Mouse (Mus musculus): Measurements from ENCODE around the gene Hoxa5. TPM values are rescaled to one million over a fixed set of nuclear protein-coding genes. Genes with fewer than 3 reads are reported as not detected.

Hoxa5 gene
- polyA plus RNA-seq, 1 experiment from 2014 or later: not detected

DNA sequence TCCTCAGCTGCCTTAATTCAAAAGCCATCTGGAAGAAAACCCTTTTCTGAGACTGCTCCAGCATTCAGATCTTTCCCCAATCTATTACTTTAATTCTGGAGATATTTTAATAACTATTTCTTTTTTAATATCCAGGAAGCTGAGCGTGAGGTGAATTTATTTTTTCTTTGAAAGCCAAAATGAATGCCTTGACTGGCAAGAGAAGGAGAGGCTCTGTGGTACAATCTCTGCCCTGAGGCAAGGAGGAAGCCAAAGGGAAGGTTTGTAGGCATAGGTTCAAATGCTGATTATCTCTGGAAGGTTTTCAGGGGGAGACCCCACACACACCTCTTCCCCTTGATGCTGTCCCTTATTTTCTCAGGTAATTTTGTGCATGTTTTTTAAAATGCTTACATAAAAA lies 37.2 kb downstream of the Hoxa5 start:
- H3K4me2 ChIP-seq (ENCODE audit: low read length): no peak overlapping the region
- ATAC-seq: no peak

DNA sequence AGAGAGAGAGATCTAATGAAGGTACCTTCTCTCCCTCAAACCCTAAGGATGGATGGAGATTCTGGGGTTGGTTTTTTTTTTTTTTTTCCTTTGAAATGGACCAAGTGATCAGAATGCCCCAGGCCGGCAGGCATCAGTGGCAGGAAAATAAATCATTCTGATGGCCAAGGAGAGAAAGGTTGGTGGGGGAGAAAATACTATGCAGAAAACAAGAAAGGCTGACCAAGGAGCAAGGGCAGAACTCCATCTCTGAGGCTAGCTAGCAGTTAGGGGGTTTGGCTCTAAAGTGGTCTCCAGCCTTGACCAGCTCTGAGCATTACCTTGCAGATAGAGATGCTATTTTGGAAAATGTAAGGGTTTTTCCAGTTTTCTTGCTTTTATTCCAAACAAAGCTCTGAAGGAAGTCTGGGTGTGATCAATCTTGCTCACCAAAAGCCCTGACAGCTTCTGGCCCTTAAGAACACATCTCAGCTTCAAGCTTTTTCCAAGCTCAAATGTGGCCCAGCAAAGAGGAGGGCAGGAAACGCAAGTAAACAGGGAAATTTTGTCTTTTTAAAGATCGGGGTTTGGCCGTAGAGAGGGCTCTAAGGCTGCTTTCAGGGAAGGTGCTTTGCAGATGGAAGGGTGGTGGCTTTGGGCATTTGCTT lies 37.8 kb downstream of the Hoxa5 start:
- Histone ChIP-seq H3K4me3 (ENCODE audit: low read depth, low read length) (no peak overlapping the region), H3K27ac (ENCODE audit: low read depth, low read length) (no peak overlapping the region), H3K27me3 (replicated peaks; ENCODE audit: control insufficient read depth, insufficient read depth, low read length) (peaks cover 95% of the 10 kb centered on the region), H3K4me1 (ENCODE audit: control insufficient read depth, insufficient read depth, low read length) (no peaks in the 10 kb centered on the region), H3K9ac (ENCODE audit: low read length) (no peak overlapping the region), H3K4me2 (ENCODE audit: low read length) (no peak overlapping the region), H3K36me3 (ENCODE audit: control insufficient read depth, insufficient read depth, low read length) (no peaks in the 10 kb centered on the region), H3K9me3 (replicated peaks; ENCODE audit: control insufficient read depth, low read length) (no peaks in the 10 kb centered on the region)
- DNase-seq (ENCODE audit: low spot score): no peak
- no peak for ATAC-seq
- 3% methylated on average over 4 of the region's 4 CpGs for WGBS

More for the DNA sequence above, 37.2 kb downstream of the Hoxa5 start:
- Histone ChIP-seq H3K9me3 (replicated peaks; ENCODE audit: control insufficient read depth, low read length) (no peaks in the 10 kb centered on the region), H3K27ac (ENCODE audit: low read depth, low read length) (no peak overlapping the region), H3K9ac (ENCODE audit: low read length) (no peak overlapping the region), H3K36me3 (ENCODE audit: control insufficient read depth, insufficient read depth, low read length) (no peaks in the 10 kb centered on the region), H3K4me3 (ENCODE audit: low read depth, low read length) (no peak overlapping the region), H3K4me1 (ENCODE audit: control insufficient read depth, insufficient read depth, low read length) (no peaks in the 10 kb centered on the region), H3K27me3 (replicated peaks; ENCODE audit: control insufficient read depth, insufficient read depth, low read length) (peaks cover 95% of the 10 kb centered on the region)
- WGBS: 3% methylated on average over 1 of the region's 1 CpGs
- DNase-seq (ENCODE audit: low spot score): no peak

DNA sequence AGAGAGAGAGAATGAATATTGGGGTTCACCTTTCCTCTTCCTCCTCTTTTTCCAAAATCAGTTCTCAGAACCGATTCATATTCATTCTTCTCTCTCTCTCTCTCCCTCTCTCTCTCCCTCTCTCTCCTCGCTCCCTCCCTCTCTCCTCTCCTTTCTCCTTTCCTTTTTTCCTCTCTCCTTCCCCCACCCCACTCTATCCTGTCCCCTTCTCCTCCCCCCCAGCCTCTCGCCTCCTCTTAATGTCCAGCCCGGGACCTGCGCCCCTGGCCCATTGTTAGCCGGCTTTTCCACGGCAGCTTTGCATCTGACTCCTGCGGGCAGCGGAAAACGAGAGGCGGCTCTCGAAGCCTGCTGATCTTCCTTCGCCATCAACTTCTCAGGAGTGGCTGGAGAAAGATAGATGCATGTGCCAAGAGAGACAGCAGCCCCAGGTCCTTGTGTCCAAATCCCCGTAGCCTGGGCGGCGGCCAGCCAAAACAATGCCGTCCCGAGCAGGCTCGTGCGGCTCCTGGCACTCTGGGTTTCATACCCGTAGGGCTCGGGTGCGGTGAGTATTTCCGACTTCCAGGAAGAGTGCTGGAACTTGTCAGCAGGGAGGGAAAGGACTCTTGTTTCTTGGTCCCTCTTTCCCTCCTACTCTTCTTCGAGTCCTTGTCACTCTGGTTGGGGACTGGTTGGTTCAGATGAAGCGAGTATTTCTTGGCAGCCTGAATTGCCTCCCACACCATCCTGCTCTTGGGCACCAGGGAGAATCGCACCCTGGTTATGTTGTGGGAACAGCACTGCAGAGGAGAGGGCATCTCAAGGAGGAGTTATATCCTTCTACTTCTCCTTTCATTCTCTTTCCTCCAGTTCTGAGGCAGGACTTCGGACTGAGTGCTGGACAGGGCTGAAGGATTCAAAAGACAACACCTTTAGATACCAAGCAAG lies 38.7 kb downstream of the Hoxa5 start:
- H3K4me2 ChIP-seq (ENCODE audit: low read length): no peak overlapping the region
- H3K9ac ChIP-seq (ENCODE audit: low read length): no peak overlapping the region
- no peaks in the 10 kb centered on the region for H3K9me3 ChIP-seq (replicated peaks; ENCODE audit: control insufficient read depth, low read length)
- DNase-seq (ENCODE audit: low spot score): no peak
- ATAC-seq: no peak
- no peak overlapping the region for H3K27ac ChIP-seq (ENCODE audit: low read depth, low read length)
- no peaks in the 10 kb centered on the region for H3K4me1 ChIP-seq (ENCODE audit: control insufficient read depth, insufficient read depth, low read length)
- peaks cover 92% of the 10 kb centered on the region for H3K27me3 ChIP-seq (replicated peaks; ENCODE audit: control insufficient read depth, insufficient read depth, low read length)
- under 1% methylated on average over 28 of the region's 28 CpGs for WGBS
- no peak overlapping the region for H3K4me3 ChIP-seq (ENCODE audit: low read depth, low read length)
- H3K36me3 ChIP-seq (ENCODE audit: control insufficient read depth, insufficient read depth, low read length): no peaks in the 10 kb centered on the region

DNA sequence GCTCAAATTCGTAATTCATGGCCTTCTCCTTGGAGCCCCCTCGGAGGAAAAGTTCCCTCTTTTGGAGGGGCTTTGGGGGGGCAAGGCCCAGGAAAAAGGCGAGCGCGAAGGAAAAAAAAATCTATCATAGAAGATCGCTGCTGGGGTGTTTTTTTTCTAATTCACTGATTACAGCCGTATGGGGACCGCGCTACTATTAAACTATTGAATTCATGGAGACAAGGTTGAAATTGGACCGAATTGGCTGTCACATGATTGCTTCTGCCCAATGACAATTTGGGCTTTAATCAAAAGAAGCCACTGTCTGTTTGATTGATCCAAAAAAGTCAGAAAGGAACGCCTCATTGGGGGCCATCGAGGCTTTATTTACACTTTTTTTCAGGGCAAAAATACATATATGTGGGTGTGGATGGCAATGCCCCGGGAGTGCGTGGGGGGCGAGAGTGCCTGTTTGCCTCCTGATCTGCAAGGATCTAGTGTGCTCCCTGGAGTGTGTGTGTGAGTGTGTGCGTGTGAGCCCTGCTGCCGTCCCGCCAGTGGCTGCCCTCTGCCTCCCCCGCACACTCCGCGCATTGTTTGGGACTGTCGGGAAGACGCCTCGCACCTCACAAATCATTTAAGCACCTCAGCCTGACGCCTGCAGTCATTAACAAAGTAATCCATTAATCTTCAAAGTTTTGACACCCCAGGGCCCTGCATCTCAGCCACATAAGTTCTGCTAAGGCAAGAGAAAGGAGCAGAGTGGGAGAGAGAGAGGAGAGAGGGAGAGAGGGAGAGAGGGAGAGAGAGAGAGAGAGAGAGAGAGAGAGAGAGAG lies 39.6 kb downstream of the Hoxa5 start, which contains the start of gene Hoxa2:
TSS of gene Hoxa2 (minus strand) at position 206 of the 815 bp plus-strand sequence.
- no peak for DNase-seq (ENCODE audit: low spot score)
- ATAC-seq: no peak
- Histone ChIP-seq H3K27ac (ENCODE audit: low read depth, low read length) (no peak within 1 kb of the TSS), H3K9ac (ENCODE audit: low read length) (no peak within 1 kb of the TSS), H3K36me3 (ENCODE audit: control insufficient read depth, insufficient read depth, low read length) (no peaks in the 10 kb centered on the region), H3K4me2 (ENCODE audit: low read length) (no peak within 1 kb of the TSS), H3K27me3 (replicated peaks; ENCODE audit: control insufficient read depth, insufficient read depth, low read length) (peaks cover 92% of the 10 kb centered on the region), H3K4me1 (ENCODE audit: control insufficient read depth, insufficient read depth, low read length) (no peaks in the 10 kb centered on the region), H3K4me3 (ENCODE audit: low read depth, low read length) (no peak within 1 kb of the TSS), H3K9me3 (replicated peaks; ENCODE audit: control insufficient read depth, low read length) (no peaks in the 10 kb centered on the region)
- under 1% methylated on average over 25 of the region's 25 CpGs for WGBS

DNA sequence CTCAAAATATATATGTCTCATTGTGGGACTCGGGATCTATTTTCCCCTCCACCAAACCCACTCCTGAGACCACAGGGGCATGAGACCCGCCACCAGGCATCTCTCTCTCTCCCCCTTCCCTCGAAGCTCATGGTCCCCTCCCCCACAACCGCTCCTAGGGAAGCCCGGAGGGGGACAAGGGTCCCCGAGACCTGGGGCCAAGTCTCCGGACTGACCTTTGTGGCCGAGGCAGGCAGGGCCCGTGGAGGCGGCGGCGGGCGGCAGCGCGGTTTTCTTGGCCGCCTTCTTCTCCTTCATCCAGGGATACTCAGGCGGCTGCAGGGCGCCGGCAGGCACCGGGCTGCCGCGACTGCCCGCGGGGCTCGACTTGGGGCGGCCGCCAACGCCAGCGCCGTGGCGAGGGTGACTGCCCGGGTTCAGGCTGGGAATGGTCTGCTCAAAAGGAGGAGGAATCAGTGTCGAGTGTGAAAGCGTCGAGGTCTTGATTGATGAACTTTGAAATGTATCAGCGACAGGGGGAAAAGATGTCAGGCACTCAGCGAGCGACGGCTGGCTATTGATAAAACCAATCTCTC lies 40.2 kb downstream of the Hoxa5 start:
- under 1% methylated on average over 39 of the region's 39 CpGs for WGBS
- no peaks in the 10 kb centered on the region for H3K36me3 ChIP-seq (ENCODE audit: control insufficient read depth, insufficient read depth, low read length)
- no peak overlapping the region for H3K4me2 ChIP-seq (ENCODE audit: low read length)
- no peak overlapping the region for H3K4me3 ChIP-seq (ENCODE audit: low read depth, low read length)
- ATAC-seq (no peak), DNase-seq (ENCODE audit: low spot score) (no peak)
- H3K27me3 ChIP-seq (replicated peaks; ENCODE audit: control insufficient read depth, insufficient read depth, low read length): peaks cover 94% of the 10 kb centered on the region
- H3K9me3 ChIP-seq (replicated peaks; ENCODE audit: control insufficient read depth, low read length): no peaks in the 10 kb centered on the region
- H3K27ac ChIP-seq (ENCODE audit: low read depth, low read length): no peak overlapping the region
- H3K4me1 ChIP-seq (ENCODE audit: control insufficient read depth, insufficient read depth, low read length): no peaks in the 10 kb centered on the region
- no peak overlapping the region for H3K9ac ChIP-seq (ENCODE audit: low read length)

DNA sequence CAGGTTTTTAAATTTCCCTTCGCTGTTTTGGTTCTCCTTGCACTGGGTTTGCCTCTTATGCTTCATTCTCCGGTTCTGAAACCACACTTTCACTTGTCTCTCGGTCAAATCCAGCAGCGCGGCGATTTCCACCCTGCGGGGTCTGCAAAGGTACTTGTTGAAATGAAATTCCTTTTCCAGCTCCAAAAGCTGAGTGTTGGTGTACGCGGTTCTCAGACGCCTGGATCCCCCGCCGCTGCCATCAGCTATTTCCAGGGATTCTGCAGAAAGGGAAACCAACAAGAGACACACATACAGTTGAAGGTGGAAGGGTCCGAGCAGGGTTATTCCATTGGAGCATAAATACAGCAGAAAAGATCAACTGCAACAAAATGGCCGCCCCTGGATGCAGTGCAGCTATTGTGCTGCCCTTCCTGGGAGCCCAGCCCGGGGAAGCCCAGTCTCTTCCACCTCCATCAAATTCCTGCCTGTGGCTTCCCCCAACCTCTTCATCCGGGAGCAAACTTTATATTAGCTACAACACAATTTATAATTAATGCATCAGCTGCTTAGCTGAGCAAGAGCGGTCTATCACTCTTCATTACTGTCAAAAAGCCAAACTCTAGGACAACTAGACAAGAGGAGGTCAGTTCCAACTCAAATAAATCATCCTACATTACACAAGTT lies 40.9 kb downstream of the Hoxa5 start:
- Histone ChIP-seq H3K9ac (ENCODE audit: low read length) (no peak overlapping the region), H3K27ac (ENCODE audit: low read depth, low read length) (no peak overlapping the region), H3K36me3 (ENCODE audit: control insufficient read depth, insufficient read depth, low read length) (no peaks in the 10 kb centered on the region), H3K27me3 (replicated peaks; ENCODE audit: control insufficient read depth, insufficient read depth, low read length) (peaks cover 95% of the 10 kb centered on the region), H3K9me3 (replicated peaks; ENCODE audit: control insufficient read depth, low read length) (no peaks in the 10 kb centered on the region), H3K4me1 (ENCODE audit: control insufficient read depth, insufficient read depth, low read length) (peaks cover 2% of the 10 kb centered on the region; the same call in 1 of the 2 replicates), H3K4me2 (ENCODE audit: low read length) (no peak overlapping the region), H3K4me3 (ENCODE audit: low read depth, low read length) (no peak overlapping the region)
- ATAC-seq: no peak
- WGBS: under 1% methylated on average over 17 of the region's 17 CpGs
- DNase-seq (ENCODE audit: low spot score): no peak

DNA sequence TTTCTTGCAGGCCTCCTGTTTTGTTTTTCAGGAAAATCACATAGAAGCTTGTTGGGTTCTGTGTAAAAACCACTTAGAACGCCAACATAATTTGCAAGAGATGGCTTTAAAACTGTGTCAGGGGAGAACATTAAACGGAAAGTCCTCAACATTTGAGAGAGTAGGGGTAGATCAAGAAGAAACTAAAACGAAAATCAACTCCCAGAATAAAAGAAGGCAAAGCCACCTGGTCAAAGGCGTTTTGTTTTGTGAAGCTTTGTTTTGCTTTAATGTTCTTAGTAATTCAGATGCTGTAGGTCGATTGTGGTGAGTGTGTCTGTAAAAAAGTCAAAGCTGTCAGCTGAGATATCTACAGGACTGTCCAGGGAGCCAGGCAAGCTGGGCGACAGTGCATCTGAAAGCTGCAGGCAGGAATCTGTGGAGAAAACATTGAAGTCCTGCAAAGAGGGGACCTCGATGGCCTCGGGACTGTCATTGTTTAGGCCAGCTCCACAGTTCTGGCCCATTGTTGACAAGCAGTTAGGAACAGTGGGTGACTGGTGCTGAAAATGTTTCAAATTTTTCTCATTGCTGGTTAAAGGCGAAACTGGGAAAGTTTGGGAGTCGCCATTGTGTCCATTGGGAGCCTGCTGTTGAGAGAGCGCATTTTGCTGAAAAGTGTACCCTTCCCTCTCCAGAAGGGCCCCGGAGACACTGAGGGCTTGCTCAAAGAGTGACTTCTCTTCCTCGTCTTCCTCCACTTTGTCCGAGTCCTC lies 41.6 kb downstream of the Hoxa5 start:
- WGBS: under 1% methylated on average over 14 of the region's 14 CpGs
- no peak overlapping the region for H3K4me2 ChIP-seq (ENCODE audit: low read length)
- H3K9ac ChIP-seq (ENCODE audit: low read length): no peak overlapping the region
- H3K4me3 ChIP-seq (ENCODE audit: low read depth, low read length): no peak overlapping the region
- H3K4me1 ChIP-seq (ENCODE audit: control insufficient read depth, insufficient read depth, low read length): peaks cover 8% of the 10 kb centered on the region; the same call in 1 of the 2 replicates
- no peak for ATAC-seq
- no peak overlapping the region for H3K27ac ChIP-seq (ENCODE audit: low read depth, low read length)
- H3K27me3 ChIP-seq (replicated peaks; ENCODE audit: control insufficient read depth, insufficient read depth, low read length): peaks cover 95% of the 10 kb centered on the region
- H3K36me3 ChIP-seq (ENCODE audit: control insufficient read depth, insufficient read depth, low read length): no peaks in the 10 kb centered on the region
- H3K9me3 ChIP-seq (replicated peaks; ENCODE audit: control insufficient read depth, low read length): no peaks in the 10 kb centered on the region
- no peak for DNase-seq (ENCODE audit: low spot score)

DNA sequence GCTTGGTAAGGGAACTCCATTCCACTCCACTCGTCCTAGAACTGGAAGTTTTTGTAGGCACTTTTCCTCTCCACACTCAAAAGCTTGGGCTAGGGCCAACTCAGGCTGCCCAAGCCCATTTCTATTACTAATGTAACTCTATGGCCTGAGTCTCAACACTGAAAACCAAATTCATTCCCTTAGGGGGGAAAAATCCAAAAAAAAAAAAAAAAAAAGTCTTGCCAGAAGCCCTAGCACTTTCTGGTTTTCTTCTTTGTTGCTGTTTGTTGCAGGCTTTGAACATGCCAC lies 42.4 kb downstream of the Hoxa5 start:
- no peak for DNase-seq (ENCODE audit: low spot score)
- 5% methylated on average over 1 of the region's 1 CpGs for WGBS
- Histone ChIP-seq H3K27me3 (replicated peaks; ENCODE audit: control insufficient read depth, insufficient read depth, low read length) (peaks cover 95% of the 10 kb centered on the region), H3K4me3 (ENCODE audit: low read depth, low read length) (no peak overlapping the region), H3K4me1 (ENCODE audit: control insufficient read depth, insufficient read depth, low read length) (peaks cover 8% of the 10 kb centered on the region; the same call in 1 of the 2 replicates), H3K9me3 (replicated peaks; ENCODE audit: control insufficient read depth, low read length) (no peaks in the 10 kb centered on the region), H3K27ac (ENCODE audit: low read depth, low read length) (no peak overlapping the region), H3K36me3 (ENCODE audit: control insufficient read depth, insufficient read depth, low read length) (no peaks in the 10 kb centered on the region), H3K9ac (ENCODE audit: low read length) (no peak overlapping the region), H3K4me2 (ENCODE audit: low read length) (no peak overlapping the region)
- no peak for ATAC-seq

Measured in forebrain, embryonic 14.5 days (tissue).